Mouse (Mus musculus) spleen, adult 2 months (tissue): ENCODE measurements around the gene Atp1a1.

Source experiments
- CTCF ChIP-seq: fragments of 200-500 bp; IDR thresholded peaks from 2 replicates; pipeline ENCODE4 v1.5.1; 2011; ENCODE audit warnings: mild to moderate bottlenecking, inconsistent platforms; ENCODE audit not compliant: insufficient read depth, insufficient read length, insufficient replicate concordance; ENCODE audit errors: extremely low read depth
- POLR2A ChIP-seq: fragments of 200-500 bp; IDR thresholded peaks from 2 replicates; pipeline ENCODE4 v1.6.1; 2011; ENCODE audit warnings: low read depth, low read length, inconsistent platforms

GRCm38 (mm10) chr3:101611813-101612491, 7.5 kb upstream of the Atp1a1 start:
- TF ChIP-seq POLR2A (no peak), CTCF (no peak)
